Mouse (Mus musculus) olfactory bulb, adult 2 months (tissue): ENCODE results near the gene Sh3tc1. TPM values are rescaled to one million over a fixed set of nuclear protein-coding genes. Genes with fewer than 3 reads are reported as not detected.

Experiments
- H3K27ac ChIP-seq: fragments of 200-500 bp; 2 replicates; pipeline ENCODE4 v1.5.1; 2012; ENCODE audit warnings: low read depth, low read length; ENCODE audit not compliant: insufficient read depth
- H3K4me1 ChIP-seq: fragments of 200-500 bp; 2 replicates; pipeline ENCODE4 v1.6.1; 2012; ENCODE audit warnings: low read length; ENCODE audit not compliant: control insufficient read depth, insufficient read depth
- H3K4me3 ChIP-seq: fragments of 200-500 bp; 2 replicates; pipeline ENCODE4 v1.5.1; 2012; ENCODE audit warnings: mild to moderate bottlenecking, low read depth, low read length, moderate library complexity; ENCODE audit not compliant: insufficient read depth
- CTCF ChIP-seq: fragments of 200-500 bp; IDR thresholded peaks from 2 replicates; pipeline ENCODE4 v1.5.1; 2012; ENCODE audit warnings: low read depth, mild to moderate bottlenecking, low read length, moderate library complexity; ENCODE audit not compliant: insufficient read depth
- POLR2A ChIP-seq: fragments of 200-500 bp; IDR thresholded peaks from 2 replicates; pipeline ENCODE4 v1.6.1; 2012; ENCODE audit warnings: mild to moderate bottlenecking, low read depth, low read length, moderate library complexity; ENCODE audit not compliant: insufficient read depth
- WGBS: fragments of 180-500 bp; shearing (Covaris S2); methylation state at CpG from one replicate; pipeline ENCODE4 v1.1.7; 2018; 5-methylcytosine and 5-hydroxymethylcytosine counted together
- polyA plus RNA-seq: library from polyadenylated mRNA; stranded (reverse); fragments of >200 nt; gene quantifications from 2 replicates; pipeline ENCODE4 v1.2.4, GENCODE M21; 2012; ENCODE audit warnings: low replicate concordance; ENCODE audit not compliant: missing spikeins, insufficient read depth, insufficient read length

Sh3tc1 gene
- polyA plus RNA-seq, 1 experiment = not detected

DNA sequence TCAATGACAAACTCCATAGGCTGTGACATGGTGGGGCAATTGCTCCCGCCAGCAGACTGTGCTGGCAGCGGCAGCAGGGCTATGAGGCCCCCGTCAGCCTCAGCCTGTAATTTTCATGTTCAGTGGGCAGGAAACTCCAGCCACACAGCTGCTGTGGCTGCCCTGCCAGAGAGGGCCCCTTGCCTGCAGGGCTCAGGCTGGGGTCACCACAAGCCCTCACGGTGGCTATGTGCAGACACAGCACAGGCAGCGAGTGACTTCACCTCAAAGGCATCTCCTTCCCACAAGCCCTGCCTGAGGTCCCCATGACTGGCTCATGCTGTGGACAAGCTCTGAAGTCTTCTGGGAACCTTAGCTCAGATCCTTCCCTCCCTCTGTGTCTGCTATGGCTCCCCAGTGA is 52.7 kb downstream of the Sh3tc1 start:
- TF ChIP-seq POLR2A = no peak
- TF ChIP-seq CTCF = no peak
- Histone ChIP-seq H3K4me3 (no peak overlapping the region), H3K4me1 (peaks cover 7% of the 10 kb centered on the region; the same call in 1 of the 2 replicates), H3K27ac (no peak overlapping the region)
- 64% methylated on average over 5 of the region's 5 CpGs for WGBS

DNA sequence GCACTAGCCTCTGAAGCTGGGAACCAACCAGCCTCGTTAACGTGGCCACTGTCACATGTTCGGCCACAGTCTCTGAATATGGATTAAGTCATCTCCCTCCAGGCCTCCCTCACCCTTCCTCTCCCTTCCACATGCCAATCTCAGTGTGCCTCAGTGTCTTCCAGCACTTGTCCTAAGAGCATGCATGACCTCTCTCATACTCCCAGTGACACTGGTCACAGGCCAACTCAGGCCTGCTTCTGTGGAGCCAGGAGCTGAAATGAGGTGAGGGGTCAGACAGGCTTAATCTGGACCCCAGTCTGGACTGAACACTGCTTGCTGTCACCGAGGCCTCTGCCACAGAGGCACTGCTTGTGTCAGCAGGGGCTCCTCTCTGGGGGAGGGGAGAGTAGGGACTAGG is 53.5 kb downstream of the Sh3tc1 start:
- peaks cover 7% of the 10 kb centered on the region; the same call in 1 of the 2 replicates for H3K4me1 ChIP-seq
- no peak overlapping the region for H3K4me3 ChIP-seq
- TF ChIP-seq CTCF (no peak), POLR2A (no peak)
- WGBS = 67% methylated on average over 4 of the region's 4 CpGs
- H3K27ac ChIP-seq = no peak overlapping the region

DNA sequence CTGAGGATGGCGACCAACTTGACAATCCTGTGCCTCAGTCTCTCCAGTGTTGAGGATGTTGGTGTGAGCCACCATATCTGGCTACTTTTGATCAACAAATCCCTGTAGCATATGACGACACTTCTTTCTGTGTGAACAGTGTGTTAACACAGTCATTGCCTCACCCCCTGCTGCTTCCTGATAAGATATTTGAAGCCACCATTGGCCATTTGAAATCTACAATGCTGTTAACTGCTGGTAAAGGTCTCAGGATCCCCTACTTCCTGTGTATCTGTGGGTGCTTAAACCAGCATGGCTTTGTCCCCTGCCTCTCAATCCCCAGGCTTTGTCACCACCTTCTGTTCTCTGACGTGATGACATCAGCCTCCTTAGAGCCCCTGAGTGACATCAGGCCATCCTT is 54.7 kb downstream of the Sh3tc1 start:
- no peak overlapping the region for H3K27ac ChIP-seq
- H3K4me3 ChIP-seq = no peak overlapping the region
- H3K4me1 ChIP-seq = peaks cover 7% of the 10 kb centered on the region; the same call in 1 of the 2 replicates
- WGBS = 74% methylated on average over 3 of the region's 3 CpGs
- TF ChIP-seq POLR2A (no peak), CTCF (no peak)

DNA sequence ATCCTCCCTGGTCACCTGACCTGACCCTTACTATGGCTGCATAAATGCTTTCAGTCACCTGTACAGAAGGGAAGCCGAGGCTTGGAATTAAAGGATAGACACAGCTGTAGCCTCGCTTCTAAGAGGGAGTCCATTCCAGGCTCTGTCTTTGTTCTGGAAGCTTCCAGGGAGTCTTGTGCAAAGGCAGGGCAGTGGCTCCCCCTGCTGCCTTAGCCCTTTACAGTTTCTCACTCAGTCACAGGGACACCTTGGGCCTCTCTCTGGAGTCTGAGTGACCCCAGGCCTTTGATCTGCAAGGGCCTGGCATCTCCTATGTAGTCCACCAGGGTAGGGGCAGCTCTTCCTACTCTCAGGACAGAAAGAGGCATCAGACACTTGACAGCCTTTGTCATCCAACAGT is 58.8 kb downstream of the Sh3tc1 start:
- Histone ChIP-seq H3K27ac (no peak overlapping the region), H3K4me3 (no peak overlapping the region), H3K4me1 (peaks cover 7% of the 10 kb centered on the region)
- TF ChIP-seq CTCF = no peak
- TF ChIP-seq POLR2A = no peak
- WGBS = 63% methylated on average over 2 of the region's 2 CpGs

DNA sequence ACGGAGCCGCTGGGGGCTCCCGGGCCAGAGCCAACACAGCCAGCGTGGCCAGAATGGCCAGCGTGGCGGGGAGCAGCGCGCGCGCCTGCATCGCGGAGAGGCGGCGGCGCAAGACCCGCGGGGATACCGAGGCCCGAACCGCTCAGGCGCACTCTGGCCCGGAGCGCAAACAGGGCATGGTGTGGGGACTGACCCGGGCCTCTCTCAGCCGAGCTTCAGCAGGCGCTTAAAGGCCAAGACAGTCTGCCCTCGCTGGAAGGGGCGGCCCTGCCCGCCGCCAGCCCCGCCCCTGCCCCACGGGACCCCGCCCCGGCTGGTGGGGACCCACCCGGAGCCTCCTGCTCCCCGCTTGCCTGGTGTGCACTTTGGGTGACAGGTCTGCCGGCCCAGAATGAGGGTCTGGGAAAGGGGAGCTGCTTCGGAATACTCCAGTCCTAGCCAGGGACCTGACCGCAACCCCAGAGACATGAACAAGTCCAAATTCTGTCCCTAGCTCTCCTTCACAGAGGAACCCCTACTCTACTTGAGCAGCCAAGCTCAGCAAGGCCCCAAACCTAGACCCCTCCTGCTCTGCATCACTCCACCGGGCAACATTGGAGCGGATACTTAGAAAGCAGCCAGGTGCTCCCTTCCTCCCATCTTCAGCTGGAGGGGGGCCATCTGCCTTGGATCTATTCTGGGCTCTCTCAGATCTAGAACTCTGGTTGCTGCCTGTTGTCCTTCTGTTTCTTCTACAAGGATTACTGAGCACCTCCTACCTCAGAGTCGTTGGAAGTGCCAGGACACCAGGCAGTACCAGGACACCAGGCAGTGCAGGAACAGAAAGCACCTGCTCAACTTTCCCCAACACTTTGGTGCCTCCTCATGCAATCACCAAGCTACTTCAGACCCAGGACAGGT is 60.3 kb downstream of the Sh3tc1 start, which contains the start of gene Htra3:
Gene Htra3 (minus strand): TSS at position 527 of the 900 bp plus-strand sequence.
- H3K4me1 ChIP-seq = peaks cover 7% of the 10 kb centered on the region
- H3K27ac ChIP-seq = no peak within 1 kb of the TSS
- no peak for TF ChIP-seq CTCF
- no peak for TF ChIP-seq POLR2A
- 15% methylated on average over 42 of the region's 42 CpGs for WGBS
- H3K4me3 ChIP-seq = peak within 1 kb of the TSS; percentile 15; the same call in 1 of the 2 replicates

DNA sequence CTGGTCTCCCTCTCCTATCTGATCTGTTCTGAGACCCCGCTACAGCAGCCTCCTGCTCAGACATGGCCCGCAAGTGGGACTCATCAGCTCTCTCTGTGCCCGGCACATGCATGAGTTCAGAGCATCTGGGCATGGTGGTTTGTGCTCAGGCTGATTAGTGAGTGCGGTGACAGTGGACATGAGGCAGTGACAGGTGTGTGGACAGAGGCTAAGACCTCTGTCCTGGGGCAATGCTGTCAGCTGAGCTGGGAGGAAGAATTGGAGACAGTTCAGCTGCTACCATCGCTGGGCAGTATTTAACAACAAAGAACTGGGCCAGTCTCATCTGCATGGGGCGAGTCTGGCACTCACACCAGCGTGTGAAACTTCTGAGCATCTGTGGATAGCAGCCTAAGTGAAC is 62.8 kb downstream of the Sh3tc1 start:
- H3K4me1 ChIP-seq = peaks cover 29% of the 10 kb centered on the region
- WGBS = 83% methylated on average over 7 of the region's 7 CpGs
- no peak overlapping the region for H3K27ac ChIP-seq
- H3K4me3 ChIP-seq = no peak overlapping the region
- TF ChIP-seq CTCF (no peak), POLR2A (no peak)

DNA sequence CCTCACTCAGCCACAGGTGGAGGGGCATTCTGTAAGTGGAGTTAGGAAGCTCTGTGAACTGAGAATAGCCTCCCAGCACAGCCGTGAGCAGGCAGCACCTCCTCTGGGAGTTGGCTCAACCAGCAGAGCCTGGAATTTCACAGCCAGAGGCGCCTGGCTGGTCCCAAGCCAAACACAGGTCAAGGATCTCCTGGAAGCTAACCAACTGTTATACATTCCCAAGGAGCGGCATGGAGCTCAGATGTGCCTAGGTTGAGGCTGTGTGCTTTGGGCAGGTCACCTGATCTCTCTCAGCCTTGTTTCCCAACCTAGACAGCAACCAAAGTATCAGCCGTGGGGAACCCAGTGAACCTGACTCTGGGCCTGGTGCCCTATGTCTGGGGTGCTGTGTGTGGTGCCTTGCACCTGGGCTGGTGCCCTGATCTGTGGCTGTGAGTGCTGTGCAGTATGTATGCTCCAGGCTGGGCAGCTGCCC is 65.7 kb downstream of the Sh3tc1 start:
- TF ChIP-seq POLR2A (no peak), CTCF (no peak)
- Histone ChIP-seq H3K4me3 (no peak overlapping the region), H3K4me1 (peaks cover 34% of the 10 kb centered on the region), H3K27ac (no peak overlapping the region)
- WGBS = 72% methylated on average over 4 of the region's 4 CpGs

DNA sequence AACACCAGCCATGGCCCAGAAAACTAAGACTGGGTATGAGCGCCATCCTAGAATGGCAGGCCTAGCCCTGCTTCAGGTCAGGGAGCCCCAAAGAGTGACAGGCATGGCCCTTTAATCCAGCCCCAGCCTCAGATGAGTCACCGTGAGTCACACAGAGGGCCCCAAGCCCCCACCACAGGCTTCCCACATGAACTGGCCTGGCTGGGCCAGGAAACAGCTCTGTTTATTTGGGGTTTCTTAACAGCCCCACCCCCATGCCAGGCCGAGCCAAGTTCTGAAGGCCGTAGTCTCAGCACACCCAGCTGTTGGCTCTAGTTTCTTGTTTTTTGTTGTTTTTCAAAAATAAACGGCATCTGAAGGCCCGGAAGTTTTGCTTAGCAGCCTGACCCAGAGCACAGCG is 66.7 kb downstream of the Sh3tc1 start:
- TF ChIP-seq POLR2A = no peak
- no peak for TF ChIP-seq CTCF
- 38% methylated on average over 7 of the region's 7 CpGs for WGBS
- peak overlapping the region; percentile 26; the same call in 1 of the 2 replicates for H3K27ac ChIP-seq
- H3K4me3 ChIP-seq = no peak overlapping the region
- H3K4me1 ChIP-seq = peaks cover 31% of the 10 kb centered on the region

DNA sequence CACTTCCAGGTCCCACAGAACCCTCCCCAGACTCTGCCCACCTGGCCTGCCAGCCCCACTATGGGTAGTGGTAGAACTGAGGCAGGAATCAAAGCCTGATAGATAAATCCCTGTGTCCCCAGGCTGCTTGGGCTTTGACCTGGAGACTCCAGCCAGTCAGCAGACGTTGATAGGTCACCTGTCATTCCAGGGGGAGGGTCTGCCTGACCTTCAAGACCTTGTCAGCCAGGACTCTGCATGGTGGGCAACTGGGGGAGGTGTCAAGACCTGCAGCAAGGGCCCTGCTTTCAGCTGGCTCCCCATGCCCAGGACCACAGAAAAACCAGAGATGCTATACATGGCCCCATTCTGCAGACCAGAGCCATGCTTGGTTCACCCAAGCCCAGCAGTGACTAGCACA is 67.2 kb downstream of the Sh3tc1 start:
- peak overlapping the region; percentile 26; the same call in 1 of the 2 replicates for H3K27ac ChIP-seq
- TF ChIP-seq CTCF (no peak), POLR2A (no peak)
- no peak overlapping the region for H3K4me3 ChIP-seq
- peaks cover 31% of the 10 kb centered on the region for H3K4me1 ChIP-seq
- WGBS = 86% methylated on average over 1 of the region's 1 CpGs
